Mouse (Mus musculus): ENCODE results near the gene Cers5. TPM values are rescaled to one million over a fixed set of nuclear protein-coding genes. Genes with fewer than 3 reads are reported as not detected.

Cers5 gene
- polyA plus RNA-seq, 1 experiment from 2014 or later = 95.2 TPM

DNA sequence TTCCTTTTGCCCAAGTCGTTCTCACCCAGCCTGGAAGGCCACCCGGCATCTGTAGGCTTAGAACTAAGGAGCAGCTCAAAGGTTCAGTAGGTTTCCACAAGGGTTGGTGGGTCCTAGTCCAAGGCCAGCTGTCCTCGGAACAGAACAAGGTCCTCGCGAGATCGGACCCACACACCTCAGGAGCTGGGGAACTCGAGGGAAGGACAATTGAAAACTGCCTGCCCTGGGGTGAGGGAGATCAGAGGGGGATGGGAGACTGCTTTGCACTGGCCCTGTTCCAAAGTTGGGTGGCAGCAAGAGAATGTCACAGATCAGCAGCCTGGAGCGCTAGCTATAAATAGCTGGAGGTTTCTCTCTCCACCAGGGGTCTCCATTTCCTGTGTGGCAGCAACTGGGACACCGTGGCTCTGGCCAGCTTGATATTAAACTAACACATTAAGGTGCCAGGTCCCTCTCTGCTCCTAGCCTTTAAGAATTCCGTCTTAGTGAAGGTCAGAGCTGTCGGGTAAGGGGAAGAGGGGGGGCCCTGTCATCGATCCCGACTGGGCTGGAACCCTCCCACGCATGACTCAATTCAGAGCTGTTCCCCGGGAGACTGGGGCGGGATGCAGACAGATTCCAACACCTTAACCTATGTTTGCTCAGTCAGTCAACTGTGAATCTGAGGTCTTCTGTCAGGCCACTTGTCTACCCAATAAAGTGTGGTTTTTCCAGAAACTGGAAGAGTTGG lies 48.2 kb downstream of the Cers5 start:
- peak overlapping the region; percentile 64 for H3K4me2 ChIP-seq (ENCODE audit: low read length)
- H3K27ac ChIP-seq (ENCODE audit: low read depth, low read length) = peak overlapping the region; percentile 81
- H3K27me3 ChIP-seq (replicated peaks; ENCODE audit: control insufficient read depth, insufficient read depth, low read length) = no peaks in the 10 kb centered on the region
- 10% methylated on average over 16 of the region's 16 CpGs for WGBS
- H3K36me3 ChIP-seq (ENCODE audit: control insufficient read depth, insufficient read depth, low read length) = peaks cover 13% of the 10 kb centered on the region; the same call in 1 of the 2 replicates
- H3K9ac ChIP-seq (ENCODE audit: low read depth, low read length) = peak overlapping the region; percentile 54; the same call in 1 of the 2 replicates
- ATAC-seq = peak; percentile 24
- H3K4me3 ChIP-seq (ENCODE audit: low read length) = peak overlapping the region; percentile 94
- peaks cover 25% of the 10 kb centered on the region for H3K4me1 ChIP-seq (ENCODE audit: control insufficient read depth, insufficient read depth, low read depth, low read length)
- H3K9me3 ChIP-seq (ENCODE audit: control insufficient read depth, low read length) = no peaks in the 10 kb centered on the region

DNA sequence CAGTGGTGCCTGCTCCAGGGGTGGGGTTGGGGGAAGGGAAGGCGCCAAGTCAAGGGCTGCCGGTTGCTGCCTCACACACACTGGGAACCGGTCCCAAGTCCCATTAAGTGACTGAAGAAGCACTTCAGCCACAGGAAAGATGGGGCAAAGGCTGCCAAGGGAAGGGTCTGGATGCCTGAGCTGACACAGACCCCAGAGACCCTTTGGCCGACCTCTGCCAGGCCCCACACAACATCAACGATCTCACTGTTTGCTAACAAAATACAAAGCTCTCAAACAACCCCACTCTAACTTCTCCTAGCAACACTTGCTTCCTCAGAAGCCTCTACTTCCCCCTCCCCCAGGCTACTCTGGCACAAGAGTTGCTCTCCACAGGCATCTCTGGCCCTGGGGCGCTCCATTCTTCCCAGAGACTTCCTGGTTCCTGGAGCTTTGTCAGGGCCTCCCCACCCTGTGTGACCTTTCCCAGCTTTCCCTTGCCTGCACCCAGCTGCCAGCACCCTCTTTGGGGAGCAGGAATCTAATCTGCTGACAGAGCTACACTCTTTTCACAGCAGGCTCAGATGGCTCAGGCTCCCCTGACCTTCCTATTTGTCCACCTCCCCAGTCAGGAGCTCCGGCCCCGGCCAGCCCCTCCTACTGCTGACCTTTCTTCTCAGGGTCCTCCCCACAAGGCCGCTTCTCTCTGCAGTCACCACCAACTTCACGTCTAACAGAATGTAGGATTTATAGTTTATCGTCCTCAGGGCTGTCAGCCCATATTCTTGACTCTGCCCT lies 49.0 kb downstream of the Cers5 start:
- Histone ChIP-seq H3K9ac (ENCODE audit: low read depth, low read length) (peak overlapping the region; percentile 54; the same call in 1 of the 2 replicates), H3K27me3 (replicated peaks; ENCODE audit: control insufficient read depth, insufficient read depth, low read length) (no peaks in the 10 kb centered on the region), H3K4me3 (ENCODE audit: low read length) (no peak overlapping the region), H3K4me1 (ENCODE audit: control insufficient read depth, insufficient read depth, low read depth, low read length) (peaks cover 25% of the 10 kb centered on the region), H3K4me2 (ENCODE audit: low read length) (peak overlapping the region; percentile 64), H3K36me3 (ENCODE audit: control insufficient read depth, insufficient read depth, low read length) (peaks cover 9% of the 10 kb centered on the region; the same call in 1 of the 2 replicates), H3K9me3 (ENCODE audit: control insufficient read depth, low read length) (no peaks in the 10 kb centered on the region), H3K27ac (ENCODE audit: low read depth, low read length) (peak overlapping the region; percentile 81)
- WGBS = 14% methylated on average over 11 of the region's 11 CpGs
- ATAC-seq = no peak

DNA sequence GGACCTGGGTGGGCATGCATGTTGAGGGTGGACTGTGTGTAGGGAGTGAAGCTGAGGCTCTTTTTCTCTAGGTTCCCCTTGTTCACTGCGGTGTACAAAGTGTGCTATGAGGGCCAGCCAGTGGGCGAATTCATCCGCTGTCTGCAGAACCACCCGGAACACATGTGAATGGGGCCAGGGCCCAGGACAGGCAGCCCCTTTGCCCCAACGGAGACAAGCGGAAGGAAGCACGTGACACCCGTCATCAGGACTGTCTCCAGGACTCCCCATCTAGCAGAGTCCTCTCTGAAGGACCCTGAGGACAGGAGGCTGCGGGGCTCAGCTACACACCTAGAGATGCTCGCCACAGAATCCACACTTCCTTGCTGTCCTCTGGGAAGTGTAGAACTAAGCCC lies 49.6 kb downstream of the Cers5 start:
- peaks cover 8% of the 10 kb centered on the region; the same call in 1 of the 2 replicates for H3K36me3 ChIP-seq (ENCODE audit: control insufficient read depth, insufficient read depth, low read length)
- ATAC-seq = no peak
- no peak overlapping the region for H3K4me3 ChIP-seq (ENCODE audit: low read length)
- H3K9ac ChIP-seq (ENCODE audit: low read depth, low read length) = no peak overlapping the region
- 55% methylated on average over 10 of the region's 10 CpGs for WGBS
- no peak overlapping the region; the same call in 1 of the 2 replicates for H3K4me2 ChIP-seq (ENCODE audit: low read length)
- H3K9me3 ChIP-seq (ENCODE audit: control insufficient read depth, low read length) = no peaks in the 10 kb centered on the region
- H3K4me1 ChIP-seq (ENCODE audit: control insufficient read depth, insufficient read depth, low read depth, low read length) = peaks cover 25% of the 10 kb centered on the region
- no peaks in the 10 kb centered on the region for H3K27me3 ChIP-seq (replicated peaks; ENCODE audit: control insufficient read depth, insufficient read depth, low read length)
- H3K27ac ChIP-seq (ENCODE audit: low read depth, low read length) = peak overlapping the region; percentile 62

DNA sequence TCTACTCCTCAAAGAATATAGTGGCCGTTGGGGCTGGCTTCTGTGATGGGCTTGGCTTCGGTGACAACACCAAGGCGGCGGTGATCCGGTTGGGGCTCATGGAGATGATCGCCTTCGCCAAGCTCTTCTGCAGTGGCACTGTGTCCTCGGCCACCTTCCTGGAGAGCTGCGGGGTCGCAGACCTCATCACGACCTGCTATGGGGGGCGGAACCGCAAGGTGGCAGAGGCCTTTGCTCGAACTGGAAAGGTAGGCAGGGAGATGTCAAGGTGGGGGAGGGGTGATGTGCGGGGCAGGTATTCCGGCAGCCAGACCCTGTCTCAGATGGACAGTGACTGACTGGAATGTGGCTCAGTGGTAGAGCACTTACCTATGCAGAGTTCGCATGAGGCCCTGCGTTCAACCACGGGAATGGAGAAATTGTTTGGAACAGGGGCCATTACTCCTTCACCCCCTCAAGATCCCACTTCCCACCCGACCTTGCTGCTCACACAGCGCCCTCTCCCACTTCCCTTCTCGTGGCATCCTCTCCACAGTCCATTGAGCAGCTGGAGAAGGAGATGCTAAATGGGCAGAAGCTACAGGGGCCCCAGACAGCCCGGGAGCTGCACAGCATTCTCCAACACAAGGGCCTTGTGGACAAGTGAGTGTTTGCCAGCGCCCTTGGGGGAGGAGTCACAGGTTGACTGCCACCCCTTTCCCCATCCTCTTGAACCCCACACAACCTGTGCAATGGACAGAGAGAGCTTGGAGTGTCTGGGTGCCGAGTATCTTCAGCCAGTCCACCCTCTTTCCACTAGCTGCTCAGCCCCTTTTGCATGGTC lies 50.6 kb downstream of the Cers5 start:
- Histone ChIP-seq H3K9ac (ENCODE audit: low read depth, low read length) (no peak overlapping the region), H3K4me2 (ENCODE audit: low read length) (no peak overlapping the region), H3K9me3 (ENCODE audit: control insufficient read depth, low read length) (no peaks in the 10 kb centered on the region), H3K27ac (ENCODE audit: low read depth, low read length) (no peak overlapping the region), H3K4me3 (ENCODE audit: low read length) (no peak overlapping the region), H3K36me3 (ENCODE audit: control insufficient read depth, insufficient read depth, low read length) (0 out of 2 replicates have a peak, but pooled peaks cover 3% of the 10 kb centered on the region), H3K4me1 (ENCODE audit: control insufficient read depth, insufficient read depth, low read depth, low read length) (peaks cover 32% of the 10 kb centered on the region), H3K27me3 (replicated peaks; ENCODE audit: control insufficient read depth, insufficient read depth, low read length) (no peaks in the 10 kb centered on the region)
- 86% methylated on average over 25 of the region's 25 CpGs for WGBS
- no peak for ATAC-seq

DNA sequence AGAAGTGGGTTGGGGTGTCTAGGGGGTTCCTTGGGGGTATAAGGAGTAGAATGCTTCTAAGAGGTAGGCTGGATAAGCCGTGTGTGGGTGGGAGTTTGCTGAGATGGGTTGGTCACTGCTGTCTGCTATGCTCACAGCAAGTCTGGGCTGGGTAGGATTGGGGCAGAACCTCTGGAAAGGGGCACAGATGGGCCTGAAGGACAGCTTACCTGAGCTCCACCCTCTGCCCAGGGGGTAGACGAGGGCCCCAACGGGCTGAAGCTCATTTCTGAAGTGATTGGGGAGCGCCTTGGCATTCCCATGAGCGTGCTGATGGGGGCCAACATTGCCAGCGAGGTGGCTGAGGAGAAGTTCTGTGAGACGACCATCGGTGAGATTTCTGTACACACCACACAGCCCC lies 52.8 kb downstream of the Cers5 start:
- no peak for ATAC-seq
- no peaks in the 10 kb centered on the region for H3K27me3 ChIP-seq (replicated peaks; ENCODE audit: control insufficient read depth, insufficient read depth, low read length)
- 88% methylated on average over 8 of the region's 8 CpGs for WGBS
- no peak overlapping the region for H3K27ac ChIP-seq (ENCODE audit: low read depth, low read length)
- 0 out of 2 replicates have a peak, but pooled peaks cover 3% of the 10 kb centered on the region for H3K36me3 ChIP-seq (ENCODE audit: control insufficient read depth, insufficient read depth, low read length)
- no peak overlapping the region for H3K9ac ChIP-seq (ENCODE audit: low read depth, low read length)
- no peak overlapping the region for H3K4me2 ChIP-seq (ENCODE audit: low read length)
- H3K9me3 ChIP-seq (ENCODE audit: control insufficient read depth, low read length) = no peaks in the 10 kb centered on the region
- no peak overlapping the region for H3K4me3 ChIP-seq (ENCODE audit: low read length)
- peaks cover 37% of the 10 kb centered on the region for H3K4me1 ChIP-seq (ENCODE audit: control insufficient read depth, insufficient read depth, low read depth, low read length)

DNA sequence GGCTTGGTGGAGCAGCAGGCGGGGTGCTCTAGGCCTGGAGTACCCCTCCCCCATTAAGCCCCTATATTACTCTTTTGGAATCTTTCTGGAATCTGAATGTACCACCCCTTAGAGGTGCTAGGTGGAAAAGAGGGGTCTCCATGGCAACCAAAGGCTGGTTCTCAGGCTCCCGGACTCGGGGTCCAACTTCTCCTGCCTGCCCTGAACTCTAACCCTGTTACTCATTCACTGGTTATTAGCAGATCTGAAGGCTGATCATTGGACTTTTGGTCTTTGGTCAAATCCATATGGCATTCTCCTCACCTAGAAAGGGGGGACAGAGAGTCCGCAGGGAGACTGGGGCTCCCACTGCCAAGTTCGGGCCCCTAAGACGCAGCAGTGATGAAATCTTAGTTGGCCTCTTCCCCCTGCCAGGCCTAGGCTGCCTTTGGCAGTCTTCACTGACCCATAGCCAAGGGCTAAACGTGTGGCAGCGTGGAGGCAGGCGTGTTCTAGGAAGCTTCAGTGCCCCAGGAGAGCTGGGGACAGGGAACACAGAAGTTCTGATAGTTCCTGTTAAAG lies 54.1 kb downstream of the Cers5 start:
- H3K9me3 ChIP-seq (ENCODE audit: control insufficient read depth, low read length) = no peaks in the 10 kb centered on the region
- no peak for ATAC-seq
- H3K4me2 ChIP-seq (ENCODE audit: low read length) = no peak overlapping the region
- no peak overlapping the region for H3K27ac ChIP-seq (ENCODE audit: low read depth, low read length)
- H3K36me3 ChIP-seq (ENCODE audit: control insufficient read depth, insufficient read depth, low read length) = peaks cover 9% of the 10 kb centered on the region
- H3K4me1 ChIP-seq (ENCODE audit: control insufficient read depth, insufficient read depth, low read depth, low read length) = peaks cover 24% of the 10 kb centered on the region
- H3K27me3 ChIP-seq (replicated peaks; ENCODE audit: control insufficient read depth, insufficient read depth, low read length) = no peaks in the 10 kb centered on the region
- 80% methylated on average over 9 of the region's 9 CpGs for WGBS
- no peak overlapping the region for H3K4me3 ChIP-seq (ENCODE audit: low read length)
- H3K9ac ChIP-seq (ENCODE audit: low read depth, low read length) = no peak overlapping the region

DNA sequence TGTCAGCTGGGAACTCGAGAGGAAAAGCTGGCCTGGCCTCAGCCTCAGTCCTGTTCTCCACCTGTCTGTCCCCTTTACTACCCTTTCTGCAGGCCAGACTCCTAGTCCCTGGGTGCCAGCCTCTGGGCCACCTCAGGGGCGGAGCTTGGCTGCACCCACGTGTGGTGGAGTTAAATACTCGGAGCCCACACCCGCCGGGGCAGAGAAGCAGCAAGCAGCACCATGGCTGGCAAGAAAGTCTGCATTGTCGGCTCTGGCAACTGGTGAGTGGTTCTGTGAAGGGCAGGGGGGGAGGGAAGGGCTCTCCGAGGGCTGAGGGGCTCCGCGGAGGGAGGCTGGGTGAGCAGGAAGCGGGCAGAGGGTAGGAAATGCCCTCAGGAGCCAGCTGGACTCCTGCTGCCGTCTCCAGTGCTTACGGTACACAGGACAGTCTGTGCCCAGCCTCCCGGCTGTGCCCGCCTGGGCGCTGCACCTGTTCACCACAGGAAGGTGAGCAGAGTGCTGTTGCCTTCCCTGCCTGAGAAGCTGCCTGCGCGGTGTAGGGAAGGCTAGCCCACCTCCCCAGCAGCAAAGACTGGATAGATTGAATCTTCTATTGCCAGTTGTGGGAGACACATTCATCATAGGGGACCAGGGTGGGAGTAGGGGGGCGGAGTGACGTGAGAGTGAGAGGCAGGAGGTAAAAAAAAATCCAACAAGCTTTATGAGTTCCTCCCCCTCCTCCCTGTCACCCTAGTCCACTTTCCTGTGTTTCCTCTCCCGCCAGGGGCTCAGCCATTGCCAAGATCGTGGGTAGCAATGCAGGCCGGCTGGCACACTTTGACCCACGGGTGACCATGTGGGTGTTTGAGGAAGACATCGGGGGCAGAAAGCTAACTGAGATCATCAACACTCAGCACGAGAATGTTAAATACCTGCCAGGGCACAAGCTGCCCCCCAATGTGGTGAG lies 55.0 kb downstream of the Cers5 start, which contains the start of gene Gpd1:
Gene Gpd1, plus strand, starts transcription at position 130 of the 949 bp plus-strand sequence.
- H3K36me3 ChIP-seq (ENCODE audit: control insufficient read depth, insufficient read depth, low read length) = peaks cover 15% of the 10 kb centered on the region
- H3K4me2 ChIP-seq (ENCODE audit: low read length) = no peak within 1 kb of the TSS; the same call in 1 of the 2 replicates
- 54% methylated on average over 26 of the region's 26 CpGs for WGBS
- H3K9ac ChIP-seq (ENCODE audit: low read depth, low read length) = peak within 1 kb of the TSS; percentile 41
- no peak within 1 kb of the TSS for H3K4me3 ChIP-seq (ENCODE audit: low read length)
- H3K4me1 ChIP-seq (ENCODE audit: control insufficient read depth, insufficient read depth, low read depth, low read length) = peaks cover 20% of the 10 kb centered on the region
- H3K9me3 ChIP-seq (ENCODE audit: control insufficient read depth, low read length) = no peaks in the 10 kb centered on the region
- peak within 1 kb of the TSS; percentile 31 for H3K27ac ChIP-seq (ENCODE audit: low read depth, low read length)
- no peaks in the 10 kb centered on the region for H3K27me3 ChIP-seq (replicated peaks; ENCODE audit: control insufficient read depth, insufficient read depth, low read length)
- peak; percentile 28; the same call in 1 of the 2 replicates for ATAC-seq

DNA sequence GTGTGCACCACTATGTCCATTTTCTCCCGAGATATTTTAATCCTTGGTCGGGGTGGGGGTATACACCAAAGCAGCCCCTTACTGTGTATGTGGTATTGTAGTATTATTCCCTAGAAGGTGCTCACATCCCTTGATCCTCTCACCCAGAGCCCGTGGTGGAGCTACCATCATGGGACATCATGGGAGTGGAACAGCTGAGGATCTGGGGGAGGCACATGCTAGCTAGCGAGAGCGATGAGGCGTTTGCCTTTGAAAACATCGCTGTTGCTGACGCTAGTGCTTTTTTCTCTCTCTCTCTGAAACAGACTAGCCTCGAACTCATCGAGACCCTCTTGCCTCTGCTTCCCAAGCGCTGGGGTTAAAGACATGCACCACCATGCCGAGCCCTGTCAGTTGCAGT lies 55.9 kb downstream of the Cers5 start:
- H3K9me3 ChIP-seq (ENCODE audit: control insufficient read depth, low read length) = no peaks in the 10 kb centered on the region
- 85% methylated on average over 12 of the region's 12 CpGs for WGBS
- no peak overlapping the region for H3K9ac ChIP-seq (ENCODE audit: low read depth, low read length)
- no peaks in the 10 kb centered on the region for H3K27me3 ChIP-seq (replicated peaks; ENCODE audit: control insufficient read depth, insufficient read depth, low read length)
- no peak for ATAC-seq
- H3K4me3 ChIP-seq (ENCODE audit: low read length) = no peak overlapping the region
- no peak overlapping the region for H3K27ac ChIP-seq (ENCODE audit: low read depth, low read length)
- H3K36me3 ChIP-seq (ENCODE audit: control insufficient read depth, insufficient read depth, low read length) = peaks cover 24% of the 10 kb centered on the region
- no peak overlapping the region for H3K4me2 ChIP-seq (ENCODE audit: low read length)
- H3K4me1 ChIP-seq (ENCODE audit: control insufficient read depth, insufficient read depth, low read depth, low read length) = peaks cover 20% of the 10 kb centered on the region
